Mouse (Mus musculus) forebrain, embryonic 13.5 days (tissue): ENCODE results near the gene Galnt10. TPM values are rescaled to one million over a fixed set of nuclear protein-coding genes. Genes with fewer than 3 reads are reported as not detected.

Experiments
- ATAC-seq: fragments of 200-750 bp; cut with Nextera tagmentation; 2 replicates; pipeline ENCODE4 v1.8.0; 2017
- H3K27ac ChIP-seq: fragments of 300-500 bp; sonication (generic); 2 replicates; pipeline ENCODE4 v1.5.1; 2015; ENCODE audit warnings: inconsistent platforms, mild to moderate bottlenecking, moderate library complexity
- H3K27me3 ChIP-seq: fragments of 300-500 bp; sonication (generic); 2 replicates; pipeline ENCODE4 v1.6.1; 2015; ENCODE audit warnings: mild to moderate bottlenecking, inconsistent platforms
- H3K36me3 ChIP-seq: fragments of 300-500 bp; sonication (generic); 2 replicates; pipeline ENCODE4 v1.6.1; 2015; ENCODE audit warnings: mild to moderate bottlenecking, inconsistent platforms; ENCODE audit not compliant: poor library complexity, severe bottlenecking
- H3K4me1 ChIP-seq: fragments of 300-500 bp; sonication (generic); 2 replicates; pipeline ENCODE4 v1.6.1; 2015; ENCODE audit warnings: inconsistent platforms
- H3K4me2 ChIP-seq: fragments of 300-500 bp; sonication (generic); 2 replicates; pipeline ENCODE4 v1.6.1; 2015; ENCODE audit warnings: inconsistent platforms, mild to moderate bottlenecking, moderate library complexity
- H3K4me3 ChIP-seq: fragments of 300-500 bp; sonication (generic); 2 replicates; pipeline ENCODE4 v1.5.1; 2015; ENCODE audit warnings: mild to moderate bottlenecking, inconsistent platforms
- H3K9ac ChIP-seq: fragments of 300-500 bp; sonication (generic); 2 replicates; pipeline ENCODE4 v1.6.1; 2015; ENCODE audit warnings: mild to moderate bottlenecking, inconsistent platforms
- H3K9me3 ChIP-seq: fragments of 300-500 bp; sonication (generic); replicated peaks from 2 replicates; pipeline ENCODE4 v1.6.1; 2016; ENCODE audit warnings: inconsistent platforms
- WGBS: fragments of 180-500 bp; shearing (Covaris S2); methylation state at CpG from one replicate; pipeline ENCODE4 v1.1.7; 2015; 5-methylcytosine and 5-hydroxymethylcytosine counted together
- polyA plus RNA-seq: library from polyadenylated mRNA; unstranded; fragments of >200 nt; fragmentation: Nextera tagmentation; extraction: Ambion mirVana; gene quantifications from 2 replicates; pipeline ENCODE4 v1.2.1, GENCODE M21; 2015

Gene Galnt10
- polyA plus RNA-seq, 1 experiment from 2014 or later, result 10.4 TPM

- Histone ChIP-seq H3K4me1 (peaks cover 19% of the 10 kb centered on the region), H3K4me2 (peak overlapping the region; percentile 47), H3K36me3 (no peaks in the 10 kb centered on the region), H3K27me3 (peaks cover 5% of the 10 kb centered on the region), H3K27ac (peak overlapping the region; percentile 32; the same call in 1 of the 2 replicates), H3K9me3 (peaks cover 4% of the 10 kb centered on the region; the same call in 1 of the 2 replicates), H3K9ac (no peak overlapping the region), H3K4me3 (no peak overlapping the region)
- peak; percentile 63; the same call in 1 of the 2 replicates for ATAC-seq
- WGBS, result 6% methylated on average over 14 of the region's 14 CpGs
Measured at GRCm38 (mm10) chr11:57760509-57761058, 115.3 kb downstream of the Galnt10 start.

GRCm38 (mm10) chr11:57761347-57761746, 116.1 kb downstream of the Galnt10 start:
- no peak overlapping the region for H3K27ac ChIP-seq
- H3K27me3 ChIP-seq, result peaks cover 13% of the 10 kb centered on the region
- H3K4me3 ChIP-seq, result no peak overlapping the region
- no peaks in the 10 kb centered on the region for H3K36me3 ChIP-seq
- H3K4me1 ChIP-seq, result peaks cover 19% of the 10 kb centered on the region
- WGBS, result 98% methylated on average over 4 of the region's 4 CpGs
- H3K9me3 ChIP-seq, result peaks cover 4% of the 10 kb centered on the region; the same call in 1 of the 2 replicates
- ATAC-seq, result no peak
- H3K9ac ChIP-seq, result no peak overlapping the region
- H3K4me2 ChIP-seq, result no peak overlapping the region

- H3K4me1 ChIP-seq, result peaks cover 29% of the 10 kb centered on the region
- no peak overlapping the region for H3K27ac ChIP-seq
- no peak overlapping the region for H3K4me2 ChIP-seq
- H3K9ac ChIP-seq, result no peak overlapping the region
- H3K36me3 ChIP-seq, result no peaks in the 10 kb centered on the region
- ATAC-seq, result no peak
- 83% methylated on average over 3 of the region's 3 CpGs for WGBS
- peaks cover 4% of the 10 kb centered on the region; the same call in 1 of the 2 replicates for H3K9me3 ChIP-seq
- H3K27me3 ChIP-seq, result peaks cover 40% of the 10 kb centered on the region
- no peak overlapping the region for H3K4me3 ChIP-seq
Measured at GRCm38 (mm10) chr11:57764124-57764523, 118.9 kb downstream of the Galnt10 start.

GRCm38 (mm10) chr11:57766617-57767016, 121.4 kb downstream of the Galnt10 start:
- Histone ChIP-seq H3K4me2 (no peak overlapping the region), H3K36me3 (0 out of 2 replicates have a peak, but pooled peaks cover 4% of the 10 kb centered on the region), H3K9ac (no peak overlapping the region), H3K27me3 (peaks cover 65% of the 10 kb centered on the region), H3K9me3 (peaks cover 4% of the 10 kb centered on the region; the same call in 1 of the 2 replicates), H3K4me3 (no peak overlapping the region), H3K4me1 (peaks cover 14% of the 10 kb centered on the region), H3K27ac (no peak overlapping the region)
- 44% methylated on average over 12 of the region's 12 CpGs for WGBS
- ATAC-seq, result no peak

GRCm38 (mm10) chr11:57767171-57767570, 121.9 kb downstream of the Galnt10 start:
- H3K4me3 ChIP-seq, result no peak overlapping the region
- 0 out of 2 replicates have a peak, but pooled peaks cover 4% of the 10 kb centered on the region for H3K36me3 ChIP-seq
- no peak overlapping the region for H3K4me2 ChIP-seq
- no peak overlapping the region for H3K9ac ChIP-seq
- peaks cover 4% of the 10 kb centered on the region; the same call in 1 of the 2 replicates for H3K9me3 ChIP-seq
- H3K27ac ChIP-seq, result no peak overlapping the region
- WGBS, result 9% methylated on average over 6 of the region's 6 CpGs
- H3K27me3 ChIP-seq, result peaks cover 70% of the 10 kb centered on the region
- H3K4me1 ChIP-seq, result peaks cover 14% of the 10 kb centered on the region
- ATAC-seq, result no peak

GRCm38 (mm10) chr11:57770776-57771175, 125.5 kb downstream of the Galnt10 start:
- H3K36me3 ChIP-seq, result 0 out of 2 replicates have a peak, but pooled peaks cover 4% of the 10 kb centered on the region
- H3K9me3 ChIP-seq, result no peaks in the 10 kb centered on the region
- 94% methylated on average over 5 of the region's 5 CpGs for WGBS
- H3K27me3 ChIP-seq, result peaks cover 91% of the 10 kb centered on the region
- no peak overlapping the region for H3K4me3 ChIP-seq
- H3K9ac ChIP-seq, result no peak overlapping the region
- H3K4me1 ChIP-seq, result peaks cover 36% of the 10 kb centered on the region
- no peak overlapping the region for H3K27ac ChIP-seq
- H3K4me2 ChIP-seq, result no peak overlapping the region
- ATAC-seq, result no peak

- H3K4me3 ChIP-seq, result no peak overlapping the region
- H3K27me3 ChIP-seq, result peaks cover 91% of the 10 kb centered on the region
- H3K27ac ChIP-seq, result no peak overlapping the region
- 0 out of 2 replicates have a peak, but pooled peaks cover 4% of the 10 kb centered on the region for H3K36me3 ChIP-seq
- ATAC-seq, result no peak
- peaks cover 34% of the 10 kb centered on the region for H3K4me1 ChIP-seq
- H3K4me2 ChIP-seq, result no peak overlapping the region
- WGBS, result 80% methylated on average over 8 of the region's 8 CpGs
- H3K9me3 ChIP-seq, result no peaks in the 10 kb centered on the region
- H3K9ac ChIP-seq, result no peak overlapping the region
Measured at GRCm38 (mm10) chr11:57771676-57772075, 126.4 kb downstream of the Galnt10 start.

GRCm38 (mm10) chr11:57773479-57773878, 128.2 kb downstream of the Galnt10 start:
- H3K9me3 ChIP-seq, result no peaks in the 10 kb centered on the region
- H3K4me2 ChIP-seq, result peak overlapping the region; percentile 17
- H3K27ac ChIP-seq, result peak overlapping the region; percentile 48
- peaks cover 25% of the 10 kb centered on the region for H3K4me1 ChIP-seq
- no peak overlapping the region for H3K4me3 ChIP-seq
- H3K27me3 ChIP-seq, result peaks cover 89% of the 10 kb centered on the region
- peak; percentile 43 for ATAC-seq
- no peak overlapping the region for H3K9ac ChIP-seq
- 0 out of 2 replicates have a peak, but pooled peaks cover 4% of the 10 kb centered on the region for H3K36me3 ChIP-seq
- 5% methylated on average over 13 of the region's 13 CpGs for WGBS

GRCm38 (mm10) chr11:57773936-57774335, 128.7 kb downstream of the Galnt10 start:
- Histone ChIP-seq H3K36me3 (0 out of 2 replicates have a peak, but pooled peaks cover 4% of the 10 kb centered on the region), H3K9ac (no peak overlapping the region), H3K4me3 (no peak overlapping the region), H3K4me2 (peak overlapping the region; percentile 17), H3K27me3 (peaks cover 89% of the 10 kb centered on the region), H3K4me1 (peaks cover 29% of the 10 kb centered on the region), H3K27ac (peak overlapping the region; percentile 48; the same call in 1 of the 2 replicates), H3K9me3 (no peaks in the 10 kb centered on the region)
- peak; percentile 68 for ATAC-seq
- WGBS, result 0% methylated on average over 4 of the region's 4 CpGs

- peaks cover 29% of the 10 kb centered on the region for H3K4me1 ChIP-seq
- no peak overlapping the region for H3K4me3 ChIP-seq
- no peak for ATAC-seq
- H3K27ac ChIP-seq, result no peak overlapping the region
- H3K9ac ChIP-seq, result no peak overlapping the region
- no peaks in the 10 kb centered on the region for H3K9me3 ChIP-seq
- 79% methylated on average over 6 of the region's 6 CpGs for WGBS
- peaks cover 80% of the 10 kb centered on the region for H3K27me3 ChIP-seq
- no peaks in the 10 kb centered on the region for H3K36me3 ChIP-seq
- no peak overlapping the region for H3K4me2 ChIP-seq
Measured at GRCm38 (mm10) chr11:57775868-57776267, 130.6 kb downstream of the Galnt10 start.

GRCm38 (mm10) chr11:57776546-57776945, 131.3 kb downstream of the Galnt10 start:
- 87% methylated on average over 3 of the region's 3 CpGs for WGBS
- H3K4me1 ChIP-seq, result peaks cover 29% of the 10 kb centered on the region
- no peak for ATAC-seq
- no peak overlapping the region for H3K4me3 ChIP-seq
- no peak overlapping the region for H3K27ac ChIP-seq
- no peaks in the 10 kb centered on the region for H3K9me3 ChIP-seq
- no peak overlapping the region for H3K9ac ChIP-seq
- peaks cover 77% of the 10 kb centered on the region for H3K27me3 ChIP-seq
- peaks cover 3% of the 10 kb centered on the region; the same call in 1 of the 2 replicates for H3K36me3 ChIP-seq
- no peak overlapping the region for H3K4me2 ChIP-seq

GRCm38 (mm10) chr11:57778349-57778748, 133.1 kb downstream of the Galnt10 start:
- WGBS, result 20% methylated on average over 5 of the region's 5 CpGs
- Histone ChIP-seq H3K4me1 (peaks cover 22% of the 10 kb centered on the region), H3K4me3 (no peak overlapping the region), H3K36me3 (peaks cover 7% of the 10 kb centered on the region; the same call in 1 of the 2 replicates), H3K27ac (no peak overlapping the region), H3K9ac (no peak overlapping the region), H3K4me2 (no peak overlapping the region), H3K27me3 (peaks cover 65% of the 10 kb centered on the region), H3K9me3 (no peaks in the 10 kb centered on the region)
- peak; percentile 64 for ATAC-seq
